Mouse (Mus musculus) stomach, postnatal 0 days (tissue): ENCODE measurements around the gene Mtf2.

Experiments
- CTCF ChIP-seq: IDR thresholded peaks from 2 replicates; pipeline ENCODE4 v1.5.1; 2016; ENCODE audit warnings: antibody characterized with exemption, low read depth, mild to moderate bottlenecking, moderate library complexity
- EP300 ChIP-seq: optimal IDR thresholded peaks from 2 replicates; pipeline ENCODE3; 2016; ENCODE audit warnings: antibody characterized with exemption

GRCm38 (mm10) chr5:108035523-108035922 lies 30.0 kb upstream of the Mtf2 start:
- no peak for TF ChIP-seq EP300
- no peak for TF ChIP-seq CTCF
